ENCODE assay signal across 20 mouse cellular contexts in the genomic region with DNA sequence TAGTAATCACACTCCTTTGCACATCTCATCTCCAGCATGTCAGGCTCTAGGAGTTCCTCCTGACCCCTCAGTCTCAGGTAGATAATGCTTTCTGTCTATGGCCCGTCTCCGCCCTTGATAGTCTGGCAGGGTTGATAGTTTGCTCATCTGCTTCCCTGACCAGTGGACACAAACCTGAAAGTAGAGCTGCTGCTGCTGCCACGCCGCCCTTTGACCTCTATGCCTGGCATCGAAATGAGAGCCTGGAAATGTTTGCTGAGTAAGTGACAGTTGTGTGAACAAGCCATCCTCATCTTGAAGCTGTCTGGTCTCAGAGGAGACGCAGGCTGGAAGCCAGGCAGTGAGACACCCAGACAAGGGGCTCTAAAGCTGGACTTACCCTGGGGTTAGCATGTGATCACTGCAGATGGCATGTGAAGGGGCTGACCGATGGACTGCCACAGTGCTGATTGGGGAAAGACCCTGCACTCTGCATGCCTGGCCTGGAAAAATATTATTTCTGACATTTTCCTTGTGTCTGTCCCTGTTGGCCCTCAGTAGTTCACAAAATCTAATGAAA.
DNase-seq lines count a peak whose midpoint lies in the region; ATAC-seq lines count a peak whose summit lies in the region.
"Had no signal": no experiment of that assay in that cellular context is flagged by ENCODE, and none has a peak within 500 bp of the region (broad histone marks: within the 10 kb centered on the region; RNA-seq: fewer than 3 reads in every experiment).

No protein-coding gene starts in this region.

- H3K27ac ChIP-seq in liver, embryonic 15.5 days (replicated peaks), result no peak overlapping the region
- H3K27ac ChIP-seq: forebrain, embryonic 13.5 days; heart, embryonic 10.5 days; hindbrain, embryonic 14.5 days; intestine, embryonic 15.5 days; limb, embryonic 10.5 days; macrophage; midbrain, embryonic 13.5 days had no signal

- no peak for DNase-seq in liver
- peak; percentile 16 for DNase-seq in thymus, postnatal 4 days
- DNase-seq in thymus, postnatal 10 days (ENCODE audit: low spot score in 2 of 2), result no peak
- peak; percentile 27 for DNase-seq in kidney, postnatal 10 days
- DNase-seq in spleen, postnatal 14 days (ENCODE audit: low spot score in 2 of 2), result no peak
- DNase-seq in cerebellum, adult 8-10 months, result no peak
- DNase-seq: cerebellum, adult 9-10 months; gastrocnemius, postnatal 14 days; heart, postnatal 10 days; retina, postnatal 1 day had no signal

- H3K36me3 ChIP-seq in liver, embryonic 15.5 days (replicated peaks), result no peaks in the 10 kb centered on the region
- H3K36me3 ChIP-seq: G1E; heart, embryonic 10.5 days; intestine, embryonic 15.5 days; limb, embryonic 10.5 days; midbrain, embryonic 13.5 days had no signal

- no peak for ATAC-seq in liver, embryonic 15.5 days (ENCODE audit: insufficient read depth)
- ATAC-seq: intestine, embryonic 15.5 days; midbrain, embryonic 13.5 days had no signal

- H3K4me3 ChIP-seq in liver, embryonic 15.5 days (replicated peaks), result no peak overlapping the region
- H3K4me3 ChIP-seq: forebrain, embryonic 13.5 days; heart, embryonic 10.5 days; intestine, embryonic 15.5 days; limb, embryonic 10.5 days; midbrain, embryonic 13.5 days; myocyte had no signal

- H3K4me2 ChIP-seq in liver, embryonic 15.5 days, result peak overlapping the region; percentile 9; the same call in 1 of the 2 replicates
- H3K4me2 ChIP-seq: forebrain, embryonic 13.5 days; hindbrain, embryonic 14.5 days; intestine, embryonic 15.5 days; midbrain, embryonic 13.5 days had no signal

- no peaks in the 10 kb centered on the region for H3K27me3 ChIP-seq in liver, embryonic 15.5 days
- H3K27me3 ChIP-seq: intestine, embryonic 15.5 days; midbrain, embryonic 13.5 days had no signal

- peaks cover 3% of the 10 kb centered on the region; the same call in 1 of the 2 replicates for H3K4me1 ChIP-seq in liver, embryonic 15.5 days (replicated peaks)

- H3K9ac ChIP-seq in liver, embryonic 15.5 days, result no peak overlapping the region
- H3K9ac ChIP-seq: forebrain, embryonic 13.5 days; hindbrain, embryonic 14.5 days; intestine, embryonic 15.5 days; midbrain, embryonic 13.5 days had no signal

- no peaks in the 10 kb centered on the region for H3K9me3 ChIP-seq in liver, embryonic 15.5 days (replicated peaks)
- H3K9me3 ChIP-seq: forebrain, embryonic 13.5 days; G1E; heart, embryonic 10.5 days; intestine, embryonic 15.5 days; limb, embryonic 10.5 days; midbrain, embryonic 13.5 days had no signal

- WGBS in liver, embryonic 15.5 days (ENCODE audit: insufficient replicate concordance), result 44% methylated on average over 7 of the region's 7 CpGs

Comparison
In these comparisons a context has a peak if more than half of its experiments do, and no peak if none do; other contexts are left out.
1. DNase-seq: peak in thymus, postnatal 4 days (single experiment) and kidney, postnatal 10 days (single experiment); none in liver (single experiment), thymus, postnatal 10 days (0 of 2), spleen, postnatal 14 days (0 of 2) and cerebellum, adult 8-10 months (single experiment).